Mouse (Mus musculus) MEL (cell line): Measurements from ENCODE around the gene Gpc3. TPM values are rescaled to one million over a fixed set of nuclear protein-coding genes. Genes with fewer than 3 reads are reported as not detected.

Experiments used
- DNase-seq: peaks from one replicate; pipeline ENCODE4 v3.0.0; 2011; ENCODE audit warnings: low read depth, low spot score
- H3K27ac ChIP-seq: 2 replicates; pipeline ENCODE4 v1.5.1; 2012; ENCODE audit warnings: low read depth, mild to moderate bottlenecking, control low read depth, low read length, moderate library complexity; ENCODE audit not compliant: control insufficient read depth
- H3K27me3 ChIP-seq, 2 experiments: fragments of 150-350 bp in 1 of 2; sonication (generic) in 1 of 2; 2 replicates each; pipeline ENCODE4 v1.6.1; 2012; ENCODE audit warnings: low read length in 2 of 2, mild to moderate bottlenecking in 2 of 2, improper control_type of control experiment in 1 of 2, moderate library complexity in 1 of 2; ENCODE audit not compliant: insufficient read depth in 2 of 2, control insufficient read depth in 1 of 2
- H3K36me3 ChIP-seq, 2 experiments: 2 replicates each; pipeline ENCODE4 v1.6.1; 2012 to 2014; ENCODE audit warnings: low read length in 2 of 2, improper control_type of control experiment in 1 of 2, inconsistent platforms in 1 of 2, mild to moderate bottlenecking in 1 of 2; ENCODE audit not compliant: insufficient read depth in 2 of 2, control insufficient read depth in 1 of 2
- H3K4me1 ChIP-seq, 2 experiments: fragments of 150-350 bp in 1 of 2; sonication (generic) in 1 of 2; 2 replicates each; pipeline ENCODE4 v1.6.1; 2012; ENCODE audit warnings: low read length in 2 of 2, improper control_type of control experiment in 1 of 2, mild to moderate bottlenecking in 1 of 2; ENCODE audit not compliant: insufficient read depth in 2 of 2, control insufficient read depth in 1 of 2
- H3K4me3 ChIP-seq, 2 experiments: fragments of 150-350 bp in 1 of 2; sonication (generic) in 1 of 2; 2 replicates each; pipeline ENCODE4 v1.5.1; 2012; ENCODE audit warnings: low read depth in 2 of 2, low read length in 2 of 2, mild to moderate bottlenecking in 2 of 2, moderate library complexity in 2 of 2, control low read depth in 1 of 2, improper control_type of control experiment in 1 of 2; ENCODE audit not compliant: control insufficient read depth in 1 of 2, insufficient read depth in 1 of 2
- H3K79me2 ChIP-seq: 2 replicates; pipeline ENCODE4 v1.6.1; 2012; ENCODE audit warnings: mild to moderate bottlenecking, low read length, moderate library complexity; ENCODE audit not compliant: control insufficient read depth, poor library complexity, insufficient read depth
- H3K9ac ChIP-seq: 2 replicates; pipeline ENCODE4 v1.6.1; 2012; ENCODE audit warnings: low read depth, mild to moderate bottlenecking, control low read depth, low read length, moderate library complexity; ENCODE audit not compliant: control insufficient read depth, poor library complexity, severe bottlenecking
- H3K9me3 ChIP-seq: fragments of 150-350 bp; sonication (generic); replicated peaks from 2 replicates; pipeline ENCODE4 v1.6.1; 2012; ENCODE audit warnings: mild to moderate bottlenecking, low read length, improper control_type of control experiment, moderate library complexity; ENCODE audit not compliant: insufficient read depth
- BHLHE40 ChIP-seq: IDR thresholded peaks from 2 replicates; pipeline ENCODE4 v1.6.1; 2012; ENCODE audit warnings: low read depth, mild to moderate bottlenecking, inconsistent platforms, low read length, improper control_type of control experiment, borderline replicate concordance
- CHD1 ChIP-seq: IDR thresholded peaks from 2 replicates; pipeline ENCODE4 v1.6.1; 2012; ENCODE audit warnings: low read depth, mild to moderate bottlenecking, inconsistent platforms, low read length, improper control_type of control experiment
- CHD2 ChIP-seq: IDR thresholded peaks from 2 replicates; pipeline ENCODE4 v1.6.1; 2011; ENCODE audit warnings: low read length, improper control_type of control experiment
- CTCF ChIP-seq, 3 experiments: IDR thresholded peaks in 2 of 3; conservative IDR thresholded peaks in 1 of 3; 2 replicates each; pipeline ENCODE4 v1.5.1; 2011 to 2012; ENCODE audit warnings: low read length in 3 of 3, low read depth in 2 of 3, mild to moderate bottlenecking in 2 of 3, improper control_type of control experiment in 1 of 3, inconsistent platforms in 1 of 3, mixed read lengths in 1 of 3, moderate library complexity in 1 of 3; ENCODE audit not compliant: control insufficient read depth in 1 of 3, insufficient read depth in 1 of 3, poor library complexity in 1 of 3, severe bottlenecking in 1 of 3
- ELF1 ChIP-seq: IDR thresholded peaks from 2 replicates; pipeline ENCODE4 v1.6.1; 2014; ENCODE audit warnings: low read depth, mild to moderate bottlenecking, inconsistent platforms, low read length, improper control_type of control experiment, moderate library complexity
- EP300 ChIP-seq, 2 experiments: IDR thresholded peaks; 2 replicates each; pipeline ENCODE4 v1.6.1; 2011; ENCODE audit warnings: improper control_type of control experiment in 2 of 2, low read length in 2 of 2, low read depth in 1 of 2, mild to moderate bottlenecking in 1 of 2
- ETS1 ChIP-seq: IDR thresholded peaks from 2 replicates; pipeline ENCODE4 v1.6.1; 2012; ENCODE audit warnings: low read depth, mild to moderate bottlenecking, inconsistent platforms, low read length, improper control_type of control experiment, moderate library complexity
- GABPA ChIP-seq: IDR thresholded peaks from 2 replicates; pipeline ENCODE4 v1.6.1; 2012; ENCODE audit warnings: low read depth, mild to moderate bottlenecking, inconsistent platforms, low read length, improper control_type of control experiment, moderate library complexity
- GATA1 ChIP-seq: IDR thresholded peaks from 2 replicates; pipeline ENCODE4 v1.6.1; 2011; ENCODE audit warnings: low read depth, low read length, improper control_type of control experiment
- MAX ChIP-seq: IDR thresholded peaks from 2 replicates; pipeline ENCODE4 v1.6.1; 2011; ENCODE audit warnings: low read length, improper control_type of control experiment
- MEF2A ChIP-seq: IDR thresholded peaks from 2 replicates; pipeline ENCODE4 v1.6.1; 2014; ENCODE audit warnings: low read depth, mild to moderate bottlenecking, inconsistent platforms, low read length, improper control_type of control experiment; ENCODE audit not compliant: poor library complexity, insufficient replicate concordance, severe bottlenecking; ENCODE audit errors: extremely low read depth
- MXI1 ChIP-seq: IDR thresholded peaks from 2 replicates; pipeline ENCODE4 v1.6.1; 2011; ENCODE audit warnings: mild to moderate bottlenecking, low read depth, low read length, improper control_type of control experiment
- MYB ChIP-seq: IDR thresholded peaks from 2 replicates; pipeline ENCODE4 v1.6.1; 2011; ENCODE audit warnings: mild to moderate bottlenecking, low read depth, low read length, improper control_type of control experiment
- NELFE ChIP-seq: IDR thresholded peaks from 2 replicates; pipeline ENCODE4 v1.6.1; 2011; ENCODE audit warnings: low read depth, low read length, improper control_type of control experiment
- POLR2A ChIP-seq, 2 experiments: IDR thresholded peaks; 2 replicates each; pipeline ENCODE4 v1.6.1; 2011 to 2012; ENCODE audit warnings: low read length in 2 of 2, mild to moderate bottlenecking in 2 of 2, control low read depth in 1 of 2, improper control_type of control experiment in 1 of 2, low read depth in 1 of 2, moderate library complexity in 1 of 2; ENCODE audit not compliant: control insufficient read depth in 1 of 2, insufficient read depth in 1 of 2, poor library complexity in 1 of 2
- POLR2AphosphoS2 ChIP-seq: IDR thresholded peaks from 2 replicates; pipeline ENCODE4 v1.6.1; 2011; ENCODE audit warnings: low read length, improper control_type of control experiment
- RAD21 ChIP-seq: IDR thresholded peaks from 2 replicates; pipeline ENCODE4 v1.6.1; 2011; ENCODE audit warnings: mild to moderate bottlenecking, low read depth, low read length, improper control_type of control experiment
- SIN3A ChIP-seq: IDR thresholded peaks from 2 replicates; pipeline ENCODE4 v1.6.1; 2012; ENCODE audit warnings: low read length, improper control_type of control experiment, inconsistent platforms
- SMC3 ChIP-seq: IDR thresholded peaks from 2 replicates; pipeline ENCODE4 v1.6.1; 2011; ENCODE audit warnings: low read depth, low read length, improper control_type of control experiment
- TBP ChIP-seq: IDR thresholded peaks from 2 replicates; pipeline ENCODE4 v1.8.0; 2011; ENCODE audit warnings: low read depth, low read length, improper control_type of control experiment
- UBTF ChIP-seq: IDR thresholded peaks from 2 replicates; pipeline ENCODE4 v1.6.1; 2012; ENCODE audit warnings: low read depth, mild to moderate bottlenecking, inconsistent platforms, low read length, improper control_type of control experiment, moderate library complexity, borderline replicate concordance; ENCODE audit not compliant: insufficient read depth
- USF1 ChIP-seq: IDR thresholded peaks from 2 replicates; pipeline ENCODE4 v1.6.1; 2014; ENCODE audit warnings: low read depth, mild to moderate bottlenecking, inconsistent platforms, low read length, improper control_type of control experiment, moderate library complexity
- USF2 ChIP-seq, 2 experiments: IDR thresholded peaks; 2 replicates each; pipeline ENCODE4 v1.6.1; 2011 to 2012; ENCODE audit warnings: improper control_type of control experiment in 2 of 2, low read length in 2 of 2, borderline replicate concordance in 1 of 2, inconsistent platforms in 1 of 2, low read depth in 1 of 2, mild to moderate bottlenecking in 1 of 2; ENCODE audit not compliant: insufficient read depth in 1 of 2
- ZC3H11A ChIP-seq: IDR thresholded peaks from 2 replicates; pipeline ENCODE4 v1.6.1; 2012; ENCODE audit warnings: low read depth, mild to moderate bottlenecking, inconsistent platforms, low read length, improper control_type of control experiment
- ZKSCAN1 ChIP-seq: IDR thresholded peaks from 2 replicates; pipeline ENCODE4 v1.6.1; 2012; ENCODE audit warnings: low read depth, mild to moderate bottlenecking, inconsistent platforms, low read length, improper control_type of control experiment, moderate library complexity
- ZNF384 ChIP-seq: IDR thresholded peaks from 2 replicates; pipeline ENCODE4 v1.6.1; 2012; ENCODE audit warnings: low read depth, mild to moderate bottlenecking, inconsistent platforms, low read length, improper control_type of control experiment
- polyA plus RNA-seq, 2 experiments: library from polyadenylated mRNA; stranded (reverse) in 1 of 2; unstranded in 1 of 2; fragments of >175 nt in 1 of 2; fragments of >200 nt in 1 of 2; gene quantifications; 2 replicates each; pipeline versions ENCODE4 v1.2.1 to v1.2.4; 2012; ENCODE audit warnings: low replicate concordance in 2 of 2, low read depth in 1 of 2; ENCODE audit not compliant: insufficient read length in 2 of 2, insufficient read depth in 1 of 2, missing spikeins in 1 of 2
- total RNA-seq: library from RNA; depleted of rRNA; stranded (reverse); fragments of 300-350 nt; gene quantifications from 2 replicates; pipeline ENCODE4 v1.2.3, GENCODE M21; 2012

Gpc3 gene
- total and polyA plus RNA-seq, 3 experiments: not detected

DNA sequence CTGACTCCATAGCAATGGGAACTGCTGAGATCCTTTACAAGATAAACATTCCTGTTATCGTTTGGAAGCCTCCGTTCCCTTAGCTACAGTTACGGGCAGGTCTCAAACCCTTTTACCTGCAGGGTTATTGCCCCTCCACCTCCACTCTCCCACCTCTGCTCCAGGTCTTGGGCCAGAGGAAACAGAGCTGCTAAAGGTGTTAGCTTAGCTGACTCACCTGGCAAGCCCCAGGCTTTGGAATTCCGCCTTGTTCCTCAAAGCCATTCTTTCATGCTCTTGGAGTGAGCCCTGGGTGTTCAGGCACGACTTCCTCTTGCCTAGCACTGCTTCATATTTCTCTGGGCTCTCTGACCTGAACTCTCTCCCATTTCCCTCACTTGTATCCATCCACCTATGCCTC, 241.3 kb downstream of the Gpc3 start:
- TF ChIP-seq ZKSCAN1 (no peak), UBTF (no peak), MEF2A (no peak), NELFE (no peak), ETS1 (no peak), USF2 (IDR thresholded peaks at IDR 0.05; ENCODE audit: borderline replicate concordance in 1 of 2, insufficient read depth in 1 of 2, low read depth in 1 of 2, low read length in 2 of 2) (no peak), USF1 (no peak), TBP (no peak), SIN3A (no peak), GABPA (no peak), ZC3H11A (no peak), MXI1 (no peak), POLR2AphosphoS2 (no peak), CHD2 (no peak), ZNF384 (no peak), MYB (no peak), SMC3 (no peak)
- H3K36me3 ChIP-seq: no peaks in the 10 kb centered on the region
- H3K9me3 ChIP-seq: no peaks in the 10 kb centered on the region
- H3K79me2 ChIP-seq: no peaks in the 10 kb centered on the region
- no peaks in the 10 kb centered on the region for H3K4me1 ChIP-seq
- no peak overlapping the region for H3K27ac ChIP-seq
- no peak overlapping the region for H3K9ac ChIP-seq
- no peaks in the 10 kb centered on the region for H3K27me3 ChIP-seq
- DNase-seq: no peak
- H3K4me3 ChIP-seq: no peak overlapping the region

- Histone ChIP-seq H3K36me3 (no peaks in the 10 kb centered on the region), H3K27ac (no peak overlapping the region), H3K9ac (no peak overlapping the region), H3K4me1 (no peaks in the 10 kb centered on the region), H3K27me3 (no peaks in the 10 kb centered on the region), H3K9me3 (no peaks in the 10 kb centered on the region), H3K4me3 (no peak overlapping the region), H3K79me2 (no peaks in the 10 kb centered on the region)
- peak; percentile 19 for DNase-seq
- TF ChIP-seq CHD1: no peak
- TF ChIP-seq GATA1: no peak
- TF ChIP-seq EP300 (IDR thresholded peaks at IDR 0.05; ENCODE audit: low read depth in 1 of 2, low read length in 2 of 2): no peak
- TF ChIP-seq MAX: no peak
- TF ChIP-seq ZC3H11A: peak; percentile 75
- TF ChIP-seq ZNF384: peak; percentile 90
- TF ChIP-seq NELFE: no peak
- no peak for TF ChIP-seq USF2 (IDR thresholded peaks at IDR 0.05; ENCODE audit: borderline replicate concordance in 1 of 2, insufficient read depth in 1 of 2, low read depth in 1 of 2, low read length in 2 of 2)
- no peak for TF ChIP-seq MXI1
- TF ChIP-seq BHLHE40: no peak
- TF ChIP-seq CTCF (IDR thresholded peaks at IDR 0.05 in 2 of 3, conservative IDR thresholded peaks at IDR 0.05 in 1 of 3; ENCODE audit: control insufficient read depth in 1 of 3, insufficient read depth in 1 of 3, low read depth in 2 of 3, low read length in 3 of 3, poor library complexity in 1 of 3, severe bottlenecking in 1 of 3): peak in 2 of 3 experiments; percentile 20 to 72; a peak in 3 of 6 replicates
- TF ChIP-seq POLR2A (IDR thresholded peaks at IDR 0.05; ENCODE audit: control insufficient read depth in 1 of 2, insufficient read depth in 1 of 2, low read depth in 1 of 2, low read length in 2 of 2, poor library complexity in 1 of 2): no peak
- no peak for TF ChIP-seq ELF1
- TF ChIP-seq SMC3: peak; percentile 76
- TF ChIP-seq RAD21: peak; percentile 88
Measured at GRCm38 (mm10) chrX:52369938-52370758, 243.6 kb downstream of the Gpc3 start.
